Mouse (Mus musculus) ovary, postnatal 10 days (tissue): ENCODE measurements around the gene Camk2g.

Experiments used
- DNase-seq: peaks from one replicate; pipeline ENCODE4 v3.0.0; 2022; ENCODE audit warnings: low spot score

The Camk2g gene

GRCm38 (mm10) chr14:20701554-20701953 lies 92.3 kb downstream of the Camk2g start:
- no peak for DNase-seq

- no peak for DNase-seq
Observed at GRCm38 (mm10) chr14:20700362-20700761, 93.5 kb downstream of the Camk2g start.

GRCm38 (mm10) chr14:20698515-20698914 lies 95.4 kb downstream of the Camk2g start:
- DNase-seq: no peak

- DNase-seq: no peak
Observed at GRCm38 (mm10) chr14:20696986-20697385, 96.9 kb downstream of the Camk2g start.

GRCm38 (mm10) chr14:20695761-20696520 lies 97.9 kb downstream of the Camk2g start:
- DNase-seq: no peak

GRCm38 (mm10) chr14:20694884-20695760 lies 98.8 kb downstream of the Camk2g start, which contains the start of gene Fut11:
TSS of gene Fut11 (plus strand) at chr14:20694968.
- DNase-seq: peak; percentile 67

- no peak for DNase-seq
Observed at GRCm38 (mm10) chr14:20694185-20694883, 99.6 kb downstream of the Camk2g start.

- no peak for DNase-seq
Observed at GRCm38 (mm10) chr14:20693589-20694101, 100.2 kb downstream of the Camk2g start.

GRCm38 (mm10) chr14:20691772-20692171 lies 102.1 kb downstream of the Camk2g start:
- DNase-seq: no peak

GRCm38 (mm10) chr14:20689009-20689408 lies 104.9 kb downstream of the Camk2g start:
- DNase-seq: no peak

GRCm38 (mm10) chr14:20686576-20686975 lies 107.3 kb downstream of the Camk2g start:
- no peak for DNase-seq
